Mouse (Mus musculus) kidney, embryonic 16.5 days (tissue): Measurements from ENCODE around the gene Ube2z. TPM values are rescaled to one million over a fixed set of nuclear protein-coding genes. Genes with fewer than 3 reads are reported as not detected.
"Not testable (repeated sequence)": the region's sequence is repeated elsewhere in the genome, so short reads cannot be mapped to it uniquely, and the experiment has no call there.

Source experiments
- ATAC-seq: fragments of 200-750 bp; cut with Nextera tagmentation; 2 replicates; pipeline ENCODE4 v1.8.0; 2017; ENCODE audit warnings: moderate TSS enrichment; ENCODE audit not compliant: low FRiP score, low TSS enrichment
- H3K27ac ChIP-seq: fragments of 300-500 bp; sonication (generic); 2 replicates; pipeline ENCODE4 v1.5.1; 2014; ENCODE audit warnings: low read length
- H3K27me3 ChIP-seq: fragments of 300-500 bp; sonication (generic); 2 replicates; pipeline ENCODE4 v1.6.1; 2014; ENCODE audit warnings: low read length, control low read depth, mixed read lengths; ENCODE audit not compliant: insufficient read depth
- H3K36me3 ChIP-seq: fragments of 300-500 bp; sonication (generic); 2 replicates; pipeline ENCODE4 v1.6.1; 2014; ENCODE audit warnings: low read length, control low read depth, mixed read lengths; ENCODE audit not compliant: insufficient read depth
- H3K4me1 ChIP-seq: fragments of 300-500 bp; sonication (generic); 2 replicates; pipeline ENCODE4 v1.6.1; 2014; ENCODE audit warnings: low read length, control low read depth, mixed read lengths; ENCODE audit not compliant: insufficient read depth
- H3K4me2 ChIP-seq: fragments of 300-500 bp; sonication (generic); replicated peaks from 2 replicates; pipeline ENCODE4 v1.6.1; 2014; ENCODE audit warnings: low read depth, low read length
- H3K4me3 ChIP-seq: fragments of 300-500 bp; sonication (generic); 2 replicates; pipeline ENCODE4 v1.5.1; 2014; ENCODE audit warnings: mild to moderate bottlenecking, low read length
- H3K9ac ChIP-seq: fragments of 300-500 bp; sonication (generic); replicated peaks from 2 replicates; pipeline ENCODE4 v1.6.1; 2014; ENCODE audit warnings: low read length
- H3K9me3 ChIP-seq: fragments of 300-500 bp; sonication (generic); 2 replicates; pipeline ENCODE4 v1.6.1; 2016; ENCODE audit warnings: low read length, control low read depth
- WGBS: fragments of 180-500 bp; shearing (Covaris S2); extraction: QIAGEN DNeasy Blood & Tissue Kit; methylation state at CpG from one replicate; pipeline ENCODE4 v1.1.7; 2014; 5-methylcytosine and 5-hydroxymethylcytosine counted together
- polyA plus RNA-seq: library from polyadenylated mRNA; unstranded; fragments of >200 nt; fragmentation: Nextera tagmentation; extraction: Ambion mirVana; gene quantifications from 2 replicates; pipeline ENCODE4 v1.2.1, GENCODE M21; 2015

Ube2z gene
- polyA plus RNA-seq, result 38.7 and 42.0 TPM in 2 replicates

- Histone ChIP-seq H3K4me1 (peaks cover 28% of the 10 kb centered on the region), H3K4me3 (peak within 1 kb of the TSS; percentile 92), H3K27me3 (no peaks in the 10 kb centered on the region), H3K4me2 (peak within 1 kb of the TSS; percentile 90), H3K36me3 (peaks cover 23% of the 10 kb centered on the region), H3K27ac (peak within 1 kb of the TSS; percentile 88), H3K9me3 (no peaks in the 10 kb centered on the region), H3K9ac (peak within 1 kb of the TSS; percentile 95)
- ATAC-seq, result peak; percentile 98
- 6% methylated on average over 37 of the region's 50 CpGs for WGBS
Observed at GRCm38 (mm10) chr11:96065215-96065911, at the start of gene Ube2z. Gene Ube2z (minus strand): TSS chr11:96065388.

GRCm38 (mm10) chr11:96114077-96114476 is 48.9 kb upstream of the Ube2z start:
- WGBS, result 71% methylated on average over 2 of the region's 2 CpGs
- H3K27ac ChIP-seq, result no peak overlapping the region

GRCm38 (mm10) chr11:96111751-96112150 is 46.6 kb upstream of the Ube2z start, which contains the start of gene Calcoco2:
Gene Calcoco2 (minus strand): TSS chr11:96111964.
- Histone ChIP-seq H3K4me3 (no peak within 1 kb of the TSS), H3K4me1 (no peaks in the 10 kb centered on the region), H3K27ac (no peak within 1 kb of the TSS), H3K27me3 (no peaks in the 10 kb centered on the region), H3K9ac (no peak within 1 kb of the TSS), H3K4me2 (no peak within 1 kb of the TSS), H3K36me3 (no peaks in the 10 kb centered on the region), H3K9me3 (no peaks in the 10 kb centered on the region)
- WGBS, result 41% methylated on average over 14 of the region's 14 CpGs
- ATAC-seq, result no peak

More at GRCm38 (mm10) chr11:96114077-96114476, 48.9 kb upstream of the Ube2z start:
- Histone ChIP-seq H3K9me3 (no peaks in the 10 kb centered on the region), H3K4me1 (no peaks in the 10 kb centered on the region), H3K36me3 (no peaks in the 10 kb centered on the region), H3K4me3 (no peak overlapping the region), H3K9ac (no peak overlapping the region), H3K27me3 (no peaks in the 10 kb centered on the region), H3K4me2 (no peak overlapping the region)
- ATAC-seq, result no peak

- 50% methylated on average over 2 of the region's 2 CpGs for WGBS
Observed at GRCm38 (mm10) chr11:96110950-96111349, 45.8 kb upstream of the Ube2z start.

GRCm38 (mm10) chr11:96108376-96108775 is 43.2 kb upstream of the Ube2z start:
- H3K4me3 ChIP-seq, result no peak overlapping the region
- no peaks in the 10 kb centered on the region for H3K4me1 ChIP-seq
- no peaks in the 10 kb centered on the region for H3K27me3 ChIP-seq
- no peak overlapping the region for H3K27ac ChIP-seq
- WGBS, result 80% methylated on average over 1 of the region's 1 CpGs
- no peak overlapping the region for H3K4me2 ChIP-seq
- no peak for ATAC-seq
- no peaks in the 10 kb centered on the region for H3K36me3 ChIP-seq
- H3K9me3 ChIP-seq, result no peaks in the 10 kb centered on the region
- no peak overlapping the region for H3K9ac ChIP-seq

More at GRCm38 (mm10) chr11:96110950-96111349, 45.8 kb upstream of the Ube2z start:
- H3K4me2 ChIP-seq, H3K9ac ChIP-seq, H3K9me3 ChIP-seq, H3K4me3 ChIP-seq, H3K36me3 ChIP-seq, H3K4me1 ChIP-seq, H3K27me3 ChIP-seq, ATAC-seq, H3K27ac ChIP-seq: not testable (repeated sequence)

- ATAC-seq, result peak; percentile 39; the same call in 1 of the 2 replicates
- 0 out of 2 replicates have a peak, but pooled peaks cover under 1% of the 10 kb centered on the region for H3K9me3 ChIP-seq
- no peaks in the 10 kb centered on the region for H3K36me3 ChIP-seq
- no peak overlapping the region for H3K27ac ChIP-seq
- H3K27me3 ChIP-seq, result no peaks in the 10 kb centered on the region
- H3K4me2 ChIP-seq, result no peak overlapping the region
- no peaks in the 10 kb centered on the region for H3K4me1 ChIP-seq
- no peak overlapping the region for H3K9ac ChIP-seq
- H3K4me3 ChIP-seq, result no peak overlapping the region
- WGBS, result 11% methylated on average over 3 of the region's 3 CpGs
Observed at GRCm38 (mm10) chr11:96093361-96093760, 28.2 kb upstream of the Ube2z start.

- H3K4me2 ChIP-seq, result no peak overlapping the region
- 43% methylated on average over 7 of the region's 7 CpGs for WGBS
- no peak overlapping the region for H3K4me3 ChIP-seq
- peaks cover 6% of the 10 kb centered on the region; the same call in 1 of the 2 replicates for H3K9me3 ChIP-seq
- H3K9ac ChIP-seq, result no peak overlapping the region
- H3K27ac ChIP-seq, result no peak overlapping the region
- no peak for ATAC-seq
- H3K27me3 ChIP-seq, result no peaks in the 10 kb centered on the region
- no peaks in the 10 kb centered on the region for H3K4me1 ChIP-seq
- H3K36me3 ChIP-seq, result no peaks in the 10 kb centered on the region
Observed at GRCm38 (mm10) chr11:96092674-96093291, 27.6 kb upstream of the Ube2z start.

GRCm38 (mm10) chr11:96091073-96091472 is 25.9 kb upstream of the Ube2z start:
- no peak for ATAC-seq
- Histone ChIP-seq H3K27ac (no peak overlapping the region), H3K9ac (no peak overlapping the region), H3K4me2 (no peak overlapping the region), H3K27me3 (no peaks in the 10 kb centered on the region), H3K36me3 (no peaks in the 10 kb centered on the region), H3K4me1 (no peaks in the 10 kb centered on the region), H3K9me3 (peaks cover 6% of the 10 kb centered on the region; the same call in 1 of the 2 replicates), H3K4me3 (no peak overlapping the region)
- WGBS, result 70% methylated on average over 2 of the region's 2 CpGs

GRCm38 (mm10) chr11:96087981-96088380 is 22.8 kb upstream of the Ube2z start:
- H3K27ac ChIP-seq, result no peak overlapping the region
- H3K4me2 ChIP-seq, result no peak overlapping the region
- no peak overlapping the region for H3K9ac ChIP-seq
- no peak for ATAC-seq
- no peaks in the 10 kb centered on the region for H3K36me3 ChIP-seq
- H3K27me3 ChIP-seq, result no peaks in the 10 kb centered on the region
- H3K4me3 ChIP-seq, result no peak overlapping the region
- peaks cover 6% of the 10 kb centered on the region; the same call in 1 of the 2 replicates for H3K9me3 ChIP-seq
- H3K4me1 ChIP-seq, result no peaks in the 10 kb centered on the region
- 90% methylated on average over 6 of the region's 6 CpGs for WGBS

- Histone ChIP-seq H3K27me3 (no peaks in the 10 kb centered on the region), H3K9me3 (no peaks in the 10 kb centered on the region), H3K4me1 (no peaks in the 10 kb centered on the region), H3K36me3 (no peaks in the 10 kb centered on the region), H3K27ac (no peak overlapping the region), H3K9ac (no peak overlapping the region), H3K4me3 (no peak overlapping the region), H3K4me2 (no peak overlapping the region)
- no peak for ATAC-seq
- 69% methylated on average over 3 of the region's 3 CpGs for WGBS
Observed at GRCm38 (mm10) chr11:96082682-96083081, 17.5 kb upstream of the Ube2z start.
